Mouse (Mus musculus) kidney, postnatal 14 days (tissue): ENCODE measurements around the gene Ice2.

Experiments used
- DNase-seq: peaks from one replicate; pipeline ENCODE4 v3.0.0; 2022; ENCODE audit warnings: mixed read lengths

The Ice2 gene

DNA sequence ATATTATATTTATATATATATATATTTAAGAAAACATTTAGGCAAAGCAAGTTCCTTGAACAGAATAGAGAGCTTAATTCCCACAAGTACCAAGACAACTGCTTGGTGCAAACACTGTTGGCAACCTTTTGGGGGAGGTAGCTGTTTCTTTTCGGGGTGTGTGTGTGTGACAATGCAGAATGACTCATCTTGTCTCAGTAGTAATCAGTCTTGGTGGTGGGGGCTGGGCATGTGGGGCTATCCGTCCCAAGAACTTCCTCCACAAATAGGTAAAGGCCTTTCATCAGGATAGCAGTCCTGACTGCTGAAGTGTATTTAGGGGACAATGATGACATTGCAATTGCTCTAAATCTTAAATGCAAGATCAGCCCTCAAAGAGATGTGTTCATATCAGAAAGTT lies 65.3 kb downstream of the Ice2 start:
- DNase-seq, result no peak

DNA sequence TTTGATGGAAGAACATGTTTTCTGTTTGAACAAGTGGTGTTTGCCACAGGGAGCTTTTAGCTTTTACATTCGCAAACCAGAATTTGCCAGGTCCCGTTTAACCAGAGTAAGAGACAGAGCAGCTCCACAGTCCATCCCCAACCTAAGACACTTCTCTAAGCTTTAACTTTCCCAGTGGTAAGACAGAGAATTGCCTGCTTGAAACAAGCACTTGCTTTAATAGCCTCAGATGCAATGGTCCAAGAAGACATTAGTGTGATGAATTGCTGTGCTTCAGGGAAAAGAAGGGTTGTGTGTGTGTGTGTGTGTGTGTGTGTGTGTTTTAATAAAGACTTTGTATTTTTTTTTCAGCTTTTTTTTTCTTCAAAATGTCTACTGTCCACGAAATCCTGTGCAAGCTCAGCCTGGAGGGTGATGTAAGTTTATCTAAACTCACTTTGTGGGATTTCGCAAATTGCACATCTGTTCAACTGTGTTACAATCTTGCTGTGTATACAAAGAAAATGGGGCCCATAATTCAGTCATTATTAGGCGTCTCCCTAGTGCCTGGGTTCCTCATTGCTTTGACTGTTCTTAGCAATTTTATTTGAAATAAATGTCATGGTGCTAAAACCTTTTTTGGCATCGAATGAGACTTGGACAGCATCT lies 66.5 kb downstream of the Ice2 start:
- DNase-seq, result no peak

DNA sequence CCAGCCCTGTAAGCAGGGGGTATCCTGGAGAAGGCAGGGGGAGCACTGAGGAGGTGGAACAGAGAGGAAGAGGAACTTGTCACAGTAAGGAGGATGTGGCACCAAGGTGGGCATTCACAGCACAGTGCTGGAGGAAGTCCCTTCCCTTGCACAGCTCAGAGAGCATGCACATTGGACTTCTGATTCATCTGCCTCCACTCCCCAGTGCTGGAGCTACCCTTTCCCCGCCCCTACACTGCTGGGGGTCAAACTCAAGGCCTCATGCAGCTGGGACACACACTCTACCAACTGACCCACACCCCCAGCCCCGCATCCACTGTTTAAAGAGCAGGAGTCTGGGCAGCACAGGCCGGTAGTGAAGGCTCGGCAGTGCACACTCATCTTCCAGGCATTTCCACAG lies 68.4 kb downstream of the Ice2 start:
- peak; percentile 47 for DNase-seq

DNA sequence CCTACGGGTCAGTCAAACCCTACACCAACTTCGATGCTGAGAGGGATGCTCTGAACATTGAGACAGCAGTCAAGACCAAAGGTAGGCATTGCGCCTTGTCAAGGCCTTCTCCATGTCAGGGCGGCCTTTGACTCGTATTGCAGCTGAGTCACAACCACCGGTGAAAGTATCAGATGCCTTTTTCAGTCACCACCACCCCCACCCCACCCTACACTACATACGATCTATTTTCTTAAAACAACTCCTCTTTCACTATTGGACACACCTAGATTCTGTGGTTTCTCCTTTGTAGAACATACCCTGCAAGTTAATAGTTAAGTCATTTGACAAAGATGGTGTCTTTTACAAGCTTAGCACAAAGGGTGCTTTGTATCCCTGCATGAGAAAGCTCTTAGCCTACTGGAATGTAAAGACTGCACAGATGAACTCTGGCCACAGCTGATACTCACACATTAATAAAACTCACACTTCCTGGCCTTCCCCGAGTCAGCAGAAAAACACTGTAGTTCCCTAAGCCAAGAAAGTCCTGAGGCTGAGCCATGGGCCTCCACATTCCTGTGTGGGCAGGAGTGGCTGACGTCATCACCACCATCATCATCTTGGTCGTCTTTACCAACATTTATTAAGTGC lies 69.7 kb downstream of the Ice2 start:
- DNase-seq, result no peak

DNA sequence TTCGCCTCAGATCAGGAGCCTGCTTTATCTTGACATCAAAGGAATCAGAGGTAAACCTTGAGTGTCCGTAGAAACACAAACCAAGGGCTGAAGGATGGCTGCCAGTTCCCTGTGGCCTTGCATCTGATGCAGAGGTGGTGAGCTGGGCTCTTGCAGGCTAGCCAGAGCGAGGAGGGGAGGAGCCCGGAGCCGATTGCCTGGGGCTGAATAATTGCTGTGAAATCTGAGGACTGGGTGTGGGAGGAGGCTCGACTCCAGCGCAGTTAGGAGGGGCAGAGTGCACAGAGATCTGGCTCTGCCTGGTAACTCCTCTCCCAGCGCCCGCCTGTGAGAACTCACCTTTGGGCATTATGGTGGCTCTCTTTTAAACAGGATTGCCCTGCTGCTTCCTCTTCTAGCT lies 71.3 kb downstream of the Ice2 start:
- DNase-seq, result peak; percentile 69

DNA sequence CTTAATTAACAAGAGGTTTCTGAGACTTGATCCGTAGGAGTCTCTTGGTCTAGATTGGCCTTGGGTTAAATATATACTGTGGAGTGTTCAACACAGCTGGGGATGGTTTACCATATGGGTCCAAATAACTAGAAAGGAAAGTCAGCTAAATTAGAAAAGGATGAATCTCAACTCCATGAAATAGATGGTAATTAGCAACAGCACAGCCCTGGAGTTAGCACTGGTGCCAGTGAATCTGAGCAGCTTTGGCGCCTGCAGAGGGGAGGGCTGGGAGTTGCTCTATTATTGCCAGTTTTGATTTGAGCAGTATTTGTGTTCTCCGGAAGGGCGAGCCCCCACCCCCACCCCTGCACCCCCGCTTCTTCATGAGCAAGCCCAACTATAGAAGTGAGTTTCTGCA lies 72.7 kb downstream of the Ice2 start:
- no peak for DNase-seq

DNA sequence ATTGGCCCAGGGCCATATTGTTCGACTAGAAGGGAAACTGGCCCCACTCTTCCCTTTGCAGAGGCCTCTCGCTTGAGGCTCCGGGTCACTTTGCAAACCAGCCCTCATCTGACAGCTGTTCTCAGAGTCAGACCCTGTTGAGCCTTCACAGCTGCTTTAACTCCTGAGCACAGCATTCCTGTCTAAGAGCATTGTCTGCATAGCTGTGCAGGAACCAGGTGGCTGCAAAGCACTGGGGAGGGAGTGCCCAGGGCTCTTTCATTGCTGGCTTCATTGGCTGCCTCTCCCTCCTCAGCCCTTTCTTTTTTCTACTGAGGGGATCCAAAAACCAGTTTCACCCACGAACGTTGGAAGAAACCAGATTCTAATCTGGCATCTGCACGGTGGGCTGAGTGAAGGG lies 73.2 kb downstream of the Ice2 start:
- DNase-seq, result peak; percentile 45

DNA sequence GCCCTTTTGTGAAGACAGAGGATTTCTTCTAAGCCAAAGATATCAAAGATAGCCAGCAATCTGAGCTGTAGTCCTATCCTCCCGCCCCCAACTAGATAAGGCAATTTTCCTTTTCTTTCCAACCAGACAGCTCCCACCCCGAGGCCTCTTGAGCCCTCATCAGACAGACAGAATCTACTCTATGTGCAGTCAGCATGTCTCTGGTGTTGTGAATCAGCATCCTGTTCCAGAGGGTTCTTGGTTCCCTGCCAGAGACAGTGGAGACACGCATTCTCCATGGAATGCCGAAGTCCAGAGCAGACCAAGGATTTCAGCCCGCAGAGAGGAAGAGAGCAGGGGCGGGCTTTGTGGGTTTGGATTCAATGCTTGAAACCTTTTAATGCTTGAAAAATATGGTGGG lies 75.0 kb downstream of the Ice2 start:
- DNase-seq, result peak; percentile 92

DNA sequence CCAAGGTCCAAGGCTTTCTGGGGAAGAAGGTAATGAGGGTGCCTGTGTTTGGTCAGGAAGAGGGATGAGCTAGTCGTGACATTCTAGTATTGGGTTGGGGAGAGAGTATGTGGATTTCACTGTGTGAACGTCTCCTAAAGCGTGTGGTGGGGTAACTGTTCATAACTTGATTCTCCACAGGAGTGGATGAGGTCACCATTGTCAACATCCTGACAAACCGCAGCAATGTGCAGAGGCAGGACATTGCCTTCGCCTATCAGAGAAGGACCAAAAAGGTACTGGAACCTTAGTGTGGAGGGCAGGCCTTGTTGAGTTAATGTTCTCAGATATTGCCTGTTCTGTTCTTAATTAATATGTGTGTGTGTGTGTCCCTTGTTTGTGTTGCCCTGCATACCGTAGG lies 78.2 kb downstream of the Ice2 start:
- DNase-seq, result no peak

DNA sequence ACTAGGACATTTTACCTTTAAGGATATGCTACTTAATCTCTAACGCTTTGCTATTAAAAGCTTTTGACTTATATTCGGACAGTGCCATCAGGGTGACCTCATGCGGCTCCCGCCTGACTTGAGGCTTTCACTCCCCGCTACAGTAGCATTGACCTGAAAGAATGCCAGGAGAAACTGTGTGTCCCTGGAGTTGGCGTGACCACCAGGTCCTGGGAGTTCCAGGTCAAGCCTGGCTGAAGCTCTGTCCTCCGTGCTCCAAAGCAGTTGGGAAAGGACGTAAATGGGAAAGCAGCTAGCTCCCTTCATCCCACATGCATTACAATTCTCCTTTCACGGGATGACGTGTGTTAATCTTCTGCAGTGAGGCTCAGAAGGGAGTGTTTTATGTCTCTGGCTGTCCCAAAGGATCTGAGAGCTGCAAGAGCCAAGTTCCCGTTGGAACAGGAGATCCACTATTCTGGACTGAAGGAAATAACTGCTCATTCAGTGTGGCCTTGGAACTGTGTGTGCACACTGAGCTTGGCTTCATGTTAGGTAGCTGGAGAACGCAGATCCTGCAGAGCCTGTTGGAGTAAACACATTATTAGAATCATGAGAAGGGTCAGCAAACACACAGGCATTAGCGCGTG lies 79.6 kb downstream of the Ice2 start:
- peak; percentile 46 for DNase-seq

DNA sequence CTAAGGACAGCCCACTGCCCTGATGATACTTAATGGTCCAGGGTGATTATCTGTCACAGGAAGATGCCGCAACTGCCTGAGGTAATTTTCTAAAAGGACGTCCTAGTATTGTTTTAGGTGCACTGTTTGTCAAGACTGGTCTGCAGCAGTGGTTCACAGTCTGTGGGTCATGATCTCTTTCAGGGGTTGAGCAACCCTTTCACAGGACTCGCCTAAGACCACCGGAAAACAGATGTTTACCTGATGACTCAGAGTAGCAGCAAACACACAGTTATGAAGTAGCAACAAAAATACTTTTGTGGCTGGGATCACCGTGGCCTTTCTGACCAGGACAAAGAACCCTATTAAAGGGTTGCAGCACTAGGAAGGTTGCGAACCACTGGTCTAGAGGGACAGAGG lies 80.1 kb downstream of the Ice2 start:
- DNase-seq, result no peak

DNA sequence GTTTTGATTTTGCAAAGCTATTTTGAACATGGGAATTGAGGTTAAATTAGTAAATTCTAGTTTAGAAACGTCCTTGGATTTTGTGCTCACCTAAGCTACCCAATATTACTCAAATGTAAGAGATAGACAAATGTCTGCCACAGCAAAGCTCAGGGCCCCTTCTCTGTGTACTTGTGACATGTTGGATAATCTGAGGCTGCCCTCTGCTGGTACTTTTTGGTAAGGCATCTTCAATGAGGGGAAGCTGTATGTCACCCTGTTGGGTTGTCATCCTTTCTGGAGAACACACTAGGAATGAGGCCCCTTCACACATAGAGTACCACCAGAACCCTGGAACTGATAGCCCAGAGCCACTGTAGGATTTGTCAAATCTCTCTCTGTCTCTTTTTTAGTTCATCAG lies 82.6 kb downstream of the Ice2 start:
- DNase-seq, result peak; percentile 87
